Mouse (Mus musculus): ENCODE measurements at regions not wholly inside any gene's neighbourhood (a gene's known extent, or its start where the extent isn't known, plus 50 kb on each side); places are given as distances from the start of the nearest gene placed in this dataset.
"Not testable (repeated sequence)": the region's sequence is repeated elsewhere in the genome, so short reads cannot be mapped to it uniquely, and the experiment has no call there.

- DNase-seq: no peak
Measured at GRCm38 (mm10) chr8:126833006-126833405, 112.6 kb downstream of the Tomm20 start.

DNA sequence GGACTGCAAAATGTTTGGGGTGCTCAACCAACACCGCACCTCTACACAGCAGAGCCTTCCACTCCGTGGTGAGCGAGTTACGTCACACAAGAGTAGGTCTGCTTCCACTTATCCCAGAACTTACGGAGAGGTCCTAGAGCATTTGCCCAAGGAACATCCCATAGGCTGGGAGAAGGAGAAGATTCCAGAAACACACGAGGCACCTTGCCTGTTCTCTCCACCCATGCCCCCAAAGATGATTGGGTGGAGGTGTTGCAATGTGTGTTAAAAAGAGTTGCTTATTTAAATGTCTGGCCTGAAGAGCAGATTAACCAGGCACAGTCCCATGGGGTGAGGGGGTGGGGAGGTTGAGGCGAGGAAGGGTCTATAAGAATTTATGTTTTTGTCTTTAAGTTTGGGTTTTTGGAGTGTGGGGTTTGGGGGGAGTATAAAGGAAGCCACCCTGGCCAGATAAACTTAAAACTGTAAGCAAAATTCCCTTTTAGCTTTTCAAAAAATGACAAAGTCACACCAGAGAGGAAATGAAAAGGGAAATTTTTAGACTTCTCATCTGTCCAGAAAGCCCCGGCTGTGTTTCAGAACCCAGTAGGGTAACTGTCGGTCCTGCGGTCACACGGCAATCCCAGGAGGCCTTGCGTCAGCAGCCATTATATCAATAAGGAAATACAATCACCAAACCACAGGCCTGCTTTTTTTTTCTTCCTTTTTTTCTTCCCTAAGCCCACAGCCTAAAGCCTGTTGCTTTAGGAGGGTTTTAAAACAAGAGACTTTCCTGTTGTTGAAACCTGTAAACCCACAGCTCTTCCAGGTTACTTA lies 113.3 kb downstream of the Tomm20 start:
- DNase-seq: no peak

DNA sequence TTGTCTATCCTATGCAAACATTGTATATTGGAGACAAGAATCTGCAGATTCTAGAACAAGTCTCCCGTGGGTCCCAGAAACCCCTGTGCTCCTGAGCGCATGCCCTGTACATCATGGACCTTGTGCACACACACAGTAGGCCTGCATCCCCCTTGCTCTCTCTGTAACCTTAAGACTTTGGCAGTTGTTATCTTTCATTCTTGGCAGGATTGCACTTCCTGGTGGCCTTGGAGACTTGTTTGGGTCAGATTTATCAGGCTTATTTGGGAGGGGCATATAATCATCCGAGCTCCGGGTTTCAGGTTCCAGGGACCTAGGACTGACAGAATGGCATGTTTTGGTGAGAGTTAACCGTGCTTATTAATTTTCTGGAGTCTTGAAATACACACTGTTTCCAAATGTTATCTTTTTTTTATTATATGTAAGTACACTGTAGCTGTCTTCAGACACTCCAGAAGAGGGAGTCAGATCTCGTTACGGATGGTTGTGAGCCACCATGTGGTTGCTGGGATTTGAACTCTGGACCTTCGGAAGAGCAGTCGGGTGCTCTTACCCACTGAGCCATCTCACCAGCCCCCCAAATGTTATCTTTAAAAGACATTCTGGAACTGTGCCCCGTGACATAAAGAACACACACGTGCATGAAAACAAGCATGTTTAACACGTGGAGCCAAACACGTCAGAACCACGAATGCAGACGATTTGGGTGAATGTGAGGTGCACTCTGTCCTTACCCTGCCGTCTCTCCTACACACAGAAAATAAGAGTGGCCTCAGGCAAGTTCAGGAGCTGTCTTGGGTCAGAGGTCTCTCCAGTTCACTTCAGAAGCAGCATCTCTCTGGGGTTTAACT lies 114.1 kb downstream of the Tomm20 start:
- DNase-seq: no peak

DNA sequence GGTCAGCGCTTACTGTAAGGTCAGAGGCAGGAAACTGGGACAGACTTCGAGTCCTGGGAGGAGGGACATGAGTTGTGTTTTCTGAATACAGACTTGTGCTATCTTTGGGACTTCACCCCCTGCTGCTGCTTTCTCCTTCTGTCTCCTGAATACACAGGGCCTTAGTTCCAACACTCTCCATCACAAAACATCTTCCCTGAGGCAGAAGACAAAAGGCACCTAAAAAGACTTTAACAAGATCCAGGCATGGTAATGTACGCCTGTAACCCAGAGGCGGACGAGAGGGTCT lies 115.5 kb downstream of the Tomm20 start:
- DNase-seq: no peak

DNA sequence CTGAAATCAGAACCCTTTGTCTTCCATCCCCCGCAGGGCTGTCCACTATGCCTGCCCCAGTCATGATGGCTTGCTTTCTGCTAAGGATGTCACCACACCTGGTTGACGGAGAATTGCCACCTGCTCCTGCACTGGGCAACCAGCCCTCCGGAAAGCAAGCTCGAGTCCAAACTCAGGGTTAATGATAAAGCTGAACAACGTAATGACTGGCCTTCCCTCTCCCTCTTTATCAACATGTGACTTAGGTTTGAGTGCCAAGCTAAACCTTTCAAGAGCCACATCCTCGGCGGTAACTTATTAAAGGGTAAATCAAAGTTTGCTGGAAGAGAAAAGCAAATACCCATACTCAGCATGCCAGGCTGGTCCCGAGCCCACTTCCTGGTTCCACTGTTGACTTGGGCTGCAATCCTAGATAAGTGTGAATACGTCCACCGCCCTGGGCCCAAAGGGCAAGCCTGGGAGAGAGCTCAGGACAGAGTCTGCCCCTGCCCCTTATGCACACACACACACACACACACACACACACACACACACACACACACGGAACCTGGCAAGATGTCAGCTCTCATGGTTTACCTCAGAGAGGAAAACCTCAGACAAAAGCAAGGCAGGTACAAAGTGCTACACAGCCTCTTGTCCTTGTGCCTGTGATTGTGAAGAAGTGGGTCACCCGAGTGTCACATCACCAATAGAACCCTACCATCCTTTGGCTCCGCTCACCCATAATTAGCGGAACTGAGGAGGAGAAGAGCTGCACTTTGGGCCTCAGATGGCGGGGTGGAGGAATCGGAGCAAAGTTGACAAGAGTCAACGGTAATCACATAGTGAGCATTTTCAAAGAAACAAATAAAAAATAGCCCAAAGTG lies 116.0 kb downstream of the Tomm20 start:
- DNase-seq: no peak

DNA sequence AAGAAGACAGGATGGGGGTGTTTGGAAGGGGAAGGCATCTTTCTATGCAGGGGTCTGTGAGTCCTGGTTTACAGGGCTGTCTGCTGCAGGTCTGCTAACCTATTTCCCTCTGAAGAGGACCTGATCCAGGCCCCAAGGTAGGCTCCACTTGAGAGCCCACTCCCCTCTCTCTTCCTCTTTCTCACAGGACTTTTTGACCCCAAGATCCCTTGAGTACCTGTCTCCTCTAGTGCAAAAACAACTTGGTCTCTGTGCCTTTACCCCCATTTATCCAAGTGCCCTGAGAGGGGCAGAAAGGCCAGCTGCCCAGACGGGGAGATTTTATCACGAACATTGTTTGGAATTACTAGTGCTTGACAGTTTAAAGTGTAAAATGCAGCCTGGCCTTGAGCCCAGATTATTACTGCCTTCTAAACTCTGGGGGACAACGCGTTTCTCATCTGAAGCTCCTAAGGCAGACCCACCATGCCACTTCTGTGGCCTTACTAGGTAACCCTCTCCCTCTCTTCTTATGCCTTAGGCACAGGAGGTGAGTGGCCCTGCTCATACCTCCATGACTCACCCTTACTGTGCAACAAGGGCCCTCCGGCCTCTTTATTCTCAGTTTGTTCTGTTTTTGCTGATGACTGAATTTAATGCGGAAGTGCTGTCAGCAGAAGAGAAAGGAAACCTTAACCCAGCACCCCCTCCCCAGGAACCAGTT lies 117.8 kb downstream of the Tomm20 start:
- DNase-seq: no peak

DNA sequence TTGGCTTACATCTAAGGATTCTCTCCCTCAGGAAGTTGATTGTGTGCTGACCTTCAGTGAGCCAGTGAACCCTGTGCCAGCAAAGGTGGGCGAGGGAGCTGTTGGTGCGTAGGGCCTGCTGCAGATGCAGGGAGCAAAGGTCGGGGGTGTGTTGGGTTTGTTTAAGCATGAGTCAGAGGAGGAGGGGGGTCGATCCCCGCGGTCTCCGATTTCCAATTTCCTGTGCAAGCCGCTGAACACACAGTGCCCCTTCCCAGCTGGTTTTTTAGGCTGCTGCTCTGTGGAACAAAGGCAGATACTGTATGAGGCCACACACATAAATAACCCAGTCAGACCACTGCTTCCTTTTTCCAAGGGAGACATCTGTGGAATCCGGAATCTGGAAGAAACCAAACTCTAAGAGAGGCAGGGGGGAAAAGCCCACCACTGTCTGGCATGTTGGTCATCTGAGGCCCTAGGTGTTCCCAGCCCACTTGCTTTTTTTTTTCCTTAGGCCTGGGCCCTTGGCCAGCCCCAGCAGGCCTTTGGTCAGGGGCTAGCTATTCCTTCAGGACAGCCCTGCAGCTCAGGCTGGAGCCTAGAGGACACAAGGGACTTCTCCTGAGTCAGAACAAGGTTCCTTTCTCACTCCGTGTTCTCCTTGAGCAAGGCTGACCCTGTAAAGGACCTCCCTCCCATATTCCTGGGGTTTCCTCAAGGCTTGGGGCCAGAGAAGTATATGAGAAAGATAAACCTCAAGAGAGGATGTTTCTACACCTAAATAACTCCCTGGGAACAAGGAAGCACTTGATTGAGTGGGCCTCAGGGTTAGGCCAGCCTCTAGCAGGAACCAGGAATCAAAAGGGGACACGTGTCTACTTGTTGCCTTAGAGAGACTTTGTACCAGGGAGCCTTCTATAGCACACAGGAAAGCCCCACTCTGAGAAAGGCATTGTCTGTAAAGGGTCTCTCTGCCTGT lies 119.0 kb downstream of the Tomm20 start:
- DNase-seq: no peak

DNA sequence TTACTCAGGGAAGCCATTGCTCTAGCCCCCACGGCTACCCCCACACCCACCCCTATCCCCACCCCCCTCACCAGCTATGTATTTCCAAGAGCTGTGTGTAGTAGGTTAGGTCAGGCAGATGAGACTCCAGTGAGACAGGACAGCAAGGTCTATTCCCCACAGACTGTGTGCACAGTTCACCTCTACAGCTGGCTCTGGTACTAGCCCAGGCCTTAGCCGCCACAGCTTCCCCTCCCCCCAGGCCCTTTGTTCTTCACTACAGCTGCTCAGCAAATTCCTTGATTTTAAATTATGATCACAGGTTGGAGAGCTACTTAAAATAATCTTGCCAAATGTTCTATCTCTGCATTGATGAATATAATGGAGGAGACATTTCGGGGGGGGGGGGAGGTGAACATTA lies 119.8 kb downstream of the Tomm20 start:
- DNase-seq: no peak

DNA sequence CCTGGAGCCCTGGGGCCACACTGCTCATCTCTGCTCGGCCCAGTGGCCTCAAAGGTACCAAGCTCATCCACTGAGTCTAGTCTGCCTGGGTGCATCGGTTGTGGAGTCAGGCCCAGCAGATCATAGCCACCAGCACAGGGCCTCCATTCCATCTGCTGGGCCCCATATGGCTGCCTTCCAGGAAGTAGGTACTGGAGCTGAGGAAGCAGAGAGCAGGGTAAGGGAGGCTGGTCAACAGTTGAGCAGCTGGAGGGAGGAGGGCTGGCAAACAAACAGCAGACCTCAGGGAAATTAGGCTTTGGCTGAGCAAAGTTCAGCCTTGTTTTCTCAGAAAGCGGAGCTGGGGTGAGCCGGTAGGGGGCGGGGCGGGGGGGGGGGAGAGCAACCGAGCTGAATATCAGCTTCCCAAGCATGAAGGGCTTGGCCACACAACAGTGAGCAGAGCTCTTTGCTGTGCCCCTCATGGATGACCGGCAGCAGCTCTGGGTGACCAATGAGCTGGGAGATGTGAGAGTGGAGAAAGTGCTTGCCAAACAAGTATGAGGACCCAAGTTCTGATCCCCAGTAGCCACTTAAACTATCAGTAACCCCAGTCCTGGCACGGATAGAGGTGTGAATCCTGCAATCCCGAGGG lies 121.0 kb downstream of the Tomm20 start:
- DNase-seq: no peak

- DNase-seq: no peak
Measured at GRCm38 (mm10) chr8:126822269-126822668, 123.4 kb downstream of the Tomm20 start.

DNA sequence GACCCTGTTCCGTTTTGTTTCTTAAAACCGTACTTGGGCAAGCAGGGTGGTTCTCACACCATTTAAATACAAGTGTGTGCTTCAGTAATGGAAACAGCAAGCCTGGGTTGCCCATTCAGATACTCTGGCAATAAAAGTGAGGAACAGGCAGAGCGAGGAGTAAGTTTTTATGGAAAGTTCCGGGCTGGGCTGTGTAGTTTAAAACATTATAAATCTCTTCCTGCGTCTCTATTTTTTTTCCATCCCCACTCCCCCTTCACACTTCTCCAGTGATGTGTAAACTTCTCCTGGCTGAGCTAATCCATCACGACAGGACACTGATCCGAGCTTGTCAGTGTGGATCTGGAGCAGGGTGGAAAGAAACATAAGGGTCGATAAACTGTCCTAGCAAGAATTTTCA lies 124.4 kb downstream of the Tomm20 start:
- no peak for DNase-seq

- no peak for DNase-seq
Measured at GRCm38 (mm10) chr8:126820502-126820901, 125.1 kb downstream of the Tomm20 start.

DNA sequence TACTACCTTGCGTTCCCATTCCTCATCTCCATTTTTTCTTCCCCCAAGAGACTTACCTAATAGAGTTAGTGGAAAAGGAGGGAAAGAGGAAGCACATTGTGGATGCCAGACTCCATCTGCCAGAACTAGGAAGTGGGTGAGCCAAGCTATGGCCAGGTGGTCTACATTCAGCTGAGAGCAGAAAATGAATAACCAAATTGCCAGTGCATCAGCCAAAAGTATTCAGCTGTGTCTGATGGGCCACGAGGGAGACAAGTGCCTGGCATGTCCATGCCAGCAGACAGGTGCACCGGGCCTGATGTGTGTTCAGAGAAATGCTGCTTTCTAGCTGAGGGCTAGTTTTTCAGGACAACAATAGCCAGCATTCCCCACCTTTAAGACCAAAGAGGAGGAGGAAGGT lies 126.4 kb downstream of the Tomm20 start:
- DNase-seq: no peak

GRCm38 (mm10) chr8:126816155-126816554 lies 129.5 kb downstream of the Tomm20 start:
- DNase-seq: no peak

DNA sequence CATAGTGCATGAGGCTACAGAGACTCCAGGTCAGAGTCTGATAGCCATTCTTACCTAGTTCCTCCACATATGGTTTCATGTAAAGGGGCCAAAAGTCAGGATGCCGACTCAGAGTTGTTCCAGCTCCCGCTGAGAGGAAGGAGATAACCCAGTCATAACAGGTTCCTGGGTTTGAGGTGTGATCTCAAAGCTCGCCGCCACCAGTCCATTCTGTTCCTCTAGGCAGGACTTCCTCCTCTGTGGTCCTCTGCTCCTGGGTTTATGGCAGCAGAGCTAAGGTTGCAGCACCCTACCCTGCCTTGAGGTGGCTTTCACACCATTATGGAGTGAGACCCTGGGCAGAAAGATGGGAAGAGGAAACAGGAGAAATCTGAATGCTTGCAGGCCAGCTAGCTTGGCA lies 131.2 kb downstream of the Tomm20 start:
- no peak for DNase-seq

DNA sequence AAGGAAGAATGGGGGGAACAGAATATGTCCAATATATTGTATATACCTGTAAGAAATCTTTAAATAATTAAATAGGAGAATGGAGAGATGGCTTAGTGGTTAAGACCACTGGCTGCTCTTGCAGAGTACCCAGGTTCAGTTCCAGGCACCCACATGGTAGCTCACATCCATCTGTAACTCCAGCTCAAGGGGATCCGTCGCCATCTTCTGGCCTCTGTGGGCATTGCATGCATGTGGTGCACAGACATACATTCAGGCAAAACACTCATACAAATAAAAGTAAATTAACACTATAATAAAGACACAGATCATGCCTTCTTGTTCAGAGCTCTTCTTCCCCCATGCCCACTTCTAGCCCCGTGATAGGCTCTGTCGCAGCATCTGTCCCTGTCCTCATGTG lies 132.0 kb downstream of the Tomm20 start:
- DNase-seq: no peak

DNA sequence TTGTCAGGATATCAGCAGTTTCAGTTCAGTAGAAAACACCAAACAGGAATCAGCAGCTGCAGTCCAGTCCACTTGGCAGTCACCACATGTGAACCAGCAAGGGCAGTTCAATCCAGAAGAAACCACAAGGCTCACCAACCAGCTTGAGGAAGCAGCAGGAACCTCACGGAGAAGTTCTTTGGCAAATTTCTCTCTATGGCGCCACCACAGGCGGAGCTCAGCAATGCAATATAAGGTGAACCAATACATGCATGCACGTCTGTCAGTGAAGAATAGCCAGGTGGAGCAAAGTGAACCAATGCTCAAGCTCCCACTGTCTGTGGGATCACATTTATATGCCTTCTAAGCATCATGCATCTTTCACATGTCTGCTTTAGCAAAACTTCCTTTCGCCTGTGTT lies 132.9 kb downstream of the Tomm20 start:
- DNase-seq: no peak

GRCm38 (mm10) chr8:126811358-126811757 lies 134.3 kb downstream of the Tomm20 start:
- not testable (repeated sequence) for DNase-seq

- DNase-seq: no peak
Measured at GRCm38 (mm10) chr8:126810516-126810915, 135.1 kb downstream of the Tomm20 start.

- DNase-seq: no peak
Measured at GRCm38 (mm10) chr8:126809321-126809720, 136.3 kb downstream of the Tomm20 start.

GRCm38 (mm10) chr8:126808496-126808895 lies 137.1 kb downstream of the Tomm20 start:
- DNase-seq: no peak

Data from cerebellum, adult 9-10 months (tissue).